In genomic region chr19:22447418-22448339, GRCm38 (mm10) we compare ENCODE assay signal across 9 mouse cellular contexts.
DNase-seq lines count a peak whose midpoint lies in the region; ATAC-seq and TF ChIP-seq lines count a peak whose summit lies in the region.
"Had no signal": no experiment of that assay in that cellular context is flagged by ENCODE, and none has a peak within 500 bp of the region (broad histone marks: within the 10 kb centered on the region; RNA-seq: fewer than 3 reads in every experiment).

No protein-coding gene starts in this region.

- H3K4me1 ChIP-seq in forebrain, embryonic 16.5 days (replicated peaks; ENCODE audit: control insufficient read depth, insufficient read depth, low read length): peaks cover 4% of the 10 kb centered on the region
- H3K4me1 ChIP-seq in intestine, postnatal 0 days (replicated peaks; ENCODE audit: control insufficient read depth, insufficient read depth, low read length): no peaks in the 10 kb centered on the region

- peak overlapping the region; percentile 45 for H3K4me3 ChIP-seq in forebrain, embryonic 16.5 days (replicated peaks; ENCODE audit: low read length)
- H3K4me3 ChIP-seq in intestine, postnatal 0 days (ENCODE audit: low read depth, low read length): 0 out of 2 replicates have a peak overlapping the region, but pooled peaks have one; percentile 7

- H3K4me2 ChIP-seq in forebrain, embryonic 16.5 days (ENCODE audit: low read length): peak overlapping the region; percentile 84
- H3K4me2 ChIP-seq in intestine, postnatal 0 days (replicated peaks; ENCODE audit: low read depth): peak overlapping the region; percentile 47

- ATAC-seq in forebrain, embryonic 16.5 days: peak; percentile 75
- ATAC-seq in intestine, postnatal 0 days: no peak
- no peak for ATAC-seq in inflammation-experienced regulatory T-cells, adult 6 months
- ATAC-seq: Patski had no signal

- TF ChIP-seq CTCF in intestine, postnatal 0 days (IDR thresholded peaks at IDR 0.05; ENCODE audit: low read depth): no peak

- intact Hi-C loops in left cerebral cortex, postnatal 14 days (cut with DNase I): no loop called here

- no peaks in the 10 kb centered on the region for H3K27me3 ChIP-seq in forebrain, embryonic 16.5 days (replicated peaks; ENCODE audit: control insufficient read depth, insufficient read depth, low read length)
- no peaks in the 10 kb centered on the region for H3K27me3 ChIP-seq in intestine, postnatal 0 days (replicated peaks; ENCODE audit: control insufficient read depth, insufficient read depth, low read length)

- H3K27ac ChIP-seq in forebrain, embryonic 16.5 days (ENCODE audit: low read length): peak overlapping the region; percentile 52; the same call in 1 of the 2 replicates
- no peak overlapping the region for H3K27ac ChIP-seq in intestine, postnatal 0 days (ENCODE audit: low read depth, low read length)

- H3K9ac ChIP-seq in forebrain, embryonic 16.5 days (replicated peaks; ENCODE audit: low read depth, low read length): peak overlapping the region; percentile 66
- H3K9ac ChIP-seq in intestine, postnatal 0 days (ENCODE audit: low read depth, low read length): no peak overlapping the region

- no peaks in the 10 kb centered on the region for H3K36me3 ChIP-seq in forebrain, embryonic 16.5 days (ENCODE audit: control insufficient read depth, insufficient read depth)
- no peaks in the 10 kb centered on the region for H3K36me3 ChIP-seq in intestine, postnatal 0 days (ENCODE audit: control insufficient read depth, insufficient read depth)

- DNase-seq in left cerebral cortex, postnatal 14 days (ENCODE audit: low spot score in 2 of 2): peak; percentile 14 to 20
- DNase-seq in left cerebral cortex, adult 11 months (ENCODE audit: low spot score): no peak
- peak; percentile 85 for DNase-seq in cerebellum, adult 9-10 months
- peak; percentile 16 for DNase-seq in retina, adult 2 months (ENCODE audit: low read depth, low spot score)
- DNase-seq in gastrocnemius, postnatal 25 days: no peak

- WGBS in forebrain, embryonic 16.5 days: 2% methylated on average over 18 of the region's 18 CpGs
- WGBS in intestine, postnatal 0 days: 7% methylated on average over 18 of the region's 18 CpGs

- no peaks in the 10 kb centered on the region for H3K9me3 ChIP-seq in forebrain, embryonic 16.5 days (ENCODE audit: control insufficient read depth, low read length)
- no peaks in the 10 kb centered on the region for H3K9me3 ChIP-seq in intestine, postnatal 0 days (ENCODE audit: control insufficient read depth)

Comparison
In these comparisons a context has a peak if more than half of its experiments do, and no peak if none do; other contexts are left out.
1. DNase-seq: peak in left cerebral cortex, postnatal 14 days (2 of 2), cerebellum, adult 9-10 months (single experiment) and retina, adult 2 months (single experiment); none in left cerebral cortex, adult 11 months (single experiment) and gastrocnemius, postnatal 25 days (single experiment).